Mouse (Mus musculus) ES-Bruce4 (cell line): ENCODE measurements around the gene Mgat4a.

Source experiments
- CTCF ChIP-seq: IDR thresholded peaks from one replicate; pipeline ENCODE4 v1.8.1; 2011; ENCODE audit warnings: low read depth, low read length
- EP300 ChIP-seq: IDR thresholded peaks from 2 replicates; pipeline ENCODE4 v1.6.1; 2011; ENCODE audit warnings: low read depth, low read length; ENCODE audit not compliant: insufficient read depth
- POLR2A ChIP-seq: IDR thresholded peaks from one replicate; pipeline ENCODE4 v1.8.1; 2011; ENCODE audit warnings: low read length; ENCODE audit not compliant: insufficient read depth

GRCm38 (mm10) chr1:37486439-37486838 is 54.4 kb downstream of the Mgat4a start:
- TF ChIP-seq POLR2A (no peak), CTCF (no peak), EP300 (no peak)
